Mouse (Mus musculus) adrenal gland, adult 2 months (tissue): ENCODE data around the gene Rara. TPM values are rescaled to one million over a fixed set of nuclear protein-coding genes. Genes with fewer than 3 reads are reported as not detected.

Experiments
- DNase-seq: peaks from one replicate; pipeline ENCODE4 v3.0.0; 2021
- polyA plus RNA-seq: library from polyadenylated mRNA; depleted of rRNA; stranded (reverse); fragments of >200 nt; gene quantifications from 2 replicates; pipeline ENCODE4 v1.2.3, GENCODE M21; 2012; rRNA removed
- total RNA-seq, 2 experiments: library from RNA; stranded (reverse); gene quantifications; 2 replicates each; pipeline ENCODE4 v1.2.3; 2021

Gene Rara
- total and polyA plus RNA-seq, 3 experiments: 17.0 to 44.9 (median 30.8) TPM

- no peak for DNase-seq
These were observed 70.0 kb downstream of the Rara start for GRCm38 (mm10) chr11:98997659-98998058.

DNA sequence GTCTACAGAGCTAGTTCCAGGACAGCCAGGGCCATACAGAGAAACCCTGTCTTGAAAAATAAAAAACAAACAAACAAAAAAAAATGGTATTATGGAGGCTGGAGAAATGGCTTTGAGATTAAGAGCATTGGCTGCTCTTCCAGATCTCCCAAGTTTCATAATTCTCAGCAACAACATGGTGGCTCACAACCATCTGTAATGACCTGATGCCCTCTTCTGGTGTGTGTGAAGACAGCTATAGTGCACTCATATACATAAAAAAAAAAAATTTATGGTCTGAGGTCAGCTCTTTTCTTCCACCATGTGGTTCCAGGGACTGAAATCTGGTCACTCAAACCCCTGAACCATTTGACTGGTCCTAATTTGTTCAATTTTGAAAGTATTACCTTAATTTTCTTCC lies 71.2 kb downstream of the Rara start:
- no peak for DNase-seq

DNA sequence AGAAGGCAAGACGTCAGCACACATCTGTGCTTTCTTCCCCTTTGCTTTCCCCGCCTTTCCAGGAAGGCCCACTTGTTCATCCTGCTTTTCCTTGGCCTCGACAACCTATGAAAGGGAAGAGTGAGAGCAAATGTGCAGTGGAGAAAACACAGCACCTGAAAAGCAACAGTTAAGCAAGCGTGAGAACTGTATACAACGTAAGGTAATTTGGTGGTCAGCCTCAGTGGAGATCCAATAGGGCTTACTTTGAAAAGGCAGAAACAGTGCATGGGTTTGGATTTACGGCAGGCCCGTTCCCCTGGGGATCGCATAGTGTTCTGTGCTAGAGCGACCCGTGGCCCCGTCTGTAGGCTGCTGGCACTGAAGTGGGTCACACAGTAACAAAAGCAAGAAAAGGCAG lies 71.6 kb downstream of the Rara start:
- DNase-seq: no peak

- no peak for DNase-seq
These were observed 79.2 kb downstream of the Rara start for GRCm38 (mm10) chr11:99006788-99007187.

DNA sequence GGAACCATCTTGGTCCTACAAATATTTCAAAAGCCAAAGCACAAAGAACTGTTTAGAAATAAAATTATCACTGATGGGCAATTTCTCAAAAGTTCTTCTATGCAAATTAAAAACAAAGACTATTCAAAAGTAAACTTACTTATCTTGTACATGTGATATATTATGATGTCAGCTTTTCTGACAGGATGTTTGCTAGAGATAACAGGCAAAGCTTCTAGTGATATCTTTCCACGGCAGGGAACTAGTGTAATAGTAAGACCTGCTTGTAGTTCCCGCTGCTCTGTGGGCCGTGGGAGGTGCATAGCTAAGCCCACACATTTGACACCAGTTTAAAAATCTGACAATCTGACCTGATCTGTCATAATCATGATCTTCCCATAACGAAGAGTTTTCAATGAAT lies 82.5 kb downstream of the Rara start:
- DNase-seq: no peak

DNA sequence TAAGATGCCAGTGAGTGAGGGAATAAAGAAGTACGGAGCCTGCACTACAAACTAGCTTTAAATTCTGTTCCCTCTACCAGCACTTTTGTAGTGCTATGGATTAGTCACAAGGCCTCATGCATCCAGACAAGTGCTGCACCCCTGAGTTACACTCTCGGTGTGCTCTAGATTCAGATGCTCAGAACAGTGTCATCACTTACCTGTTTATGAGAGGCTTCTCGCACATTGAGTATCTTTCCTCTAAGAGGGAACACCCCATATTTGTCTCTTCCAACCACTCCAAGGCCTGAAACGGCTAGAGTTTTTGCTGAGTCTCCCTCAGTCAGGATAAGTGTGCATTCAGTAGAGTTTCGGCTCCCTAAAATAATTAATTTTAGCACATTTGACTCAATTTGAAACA lies 83.1 kb downstream of the Rara start:
- DNase-seq: no peak

- DNase-seq: no peak
These were observed 86.2 kb downstream of the Rara start for GRCm38 (mm10) chr11:99013856-99014255.

- no peak for DNase-seq
These were observed 92.2 kb downstream of the Rara start for GRCm38 (mm10) chr11:99019844-99020243.

GRCm38 (mm10) chr11:99022384-99022933 lies 94.8 kb downstream of the Rara start:
- DNase-seq: no peak

- no peak for DNase-seq
These were observed 95.5 kb downstream of the Rara start for GRCm38 (mm10) chr11:99023094-99023493.

- peak; percentile 94 for DNase-seq
These were observed 96.2 kb downstream of the Rara start, which contains the start of gene Top2a for GRCm38 (mm10) chr11:99023500-99024467. TSS of gene Top2a (minus strand) at chr11:99024189.

Other genes with a start within 250 kb of the Rara start
- 100 to 1,000 TPM; 128 to 130 TPM for gene Psmd3, start 245.3 kb upstream of the Rara start, total RNA-seq
- gene Psmd3, start 245.3 kb upstream of the Rara start, polyA plus RNA-seq: 177 and 195 TPM in 2 replicates
- gene Csf3, start 226.6 kb upstream of the Rara start, total RNA-seq: not detected
- gene Csf3, start 226.6 kb upstream of the Rara start, polyA plus RNA-seq: 0.26 TPM in 1 of 2 replicates, not detected in the other
- 10 to 100 TPM; 45.3 to 55.1 TPM for gene Med24, start 198.4 kb upstream of the Rara start, total RNA-seq
- 74.3 and 99.6 TPM in 2 replicates for gene Med24, start 198.4 kb upstream of the Rara start, polyA plus RNA-seq
- 10 to 100 TPM; 84.6 to 86.1 TPM for gene Thra, start 187.2 kb upstream of the Rara start, total RNA-seq
- gene Thra, start 187.2 kb upstream of the Rara start, polyA plus RNA-seq: 105 and 132 TPM in 2 replicates
- 100 to 1,000 TPM; 135 to 155 TPM for gene Nr1d1, start 152.5 kb upstream of the Rara start, total RNA-seq
- gene Nr1d1, start 152.5 kb upstream of the Rara start, polyA plus RNA-seq: 404 and 577 TPM in 2 replicates
- gene Msl1, start 132.3 kb upstream of the Rara start, total RNA-seq: 10 to 100 TPM; 80.9 to 98.0 TPM
- gene Msl1, start 132.3 kb upstream of the Rara start, polyA plus RNA-seq: 63.2 and 65.0 TPM in 2 replicates
- 10 to 100 TPM; 30.0 to 32.3 TPM for gene Casc3, start 122.9 kb upstream of the Rara start, total RNA-seq
- gene Casc3, start 122.9 kb upstream of the Rara start, polyA plus RNA-seq: 27.9 and 30.2 TPM in 2 replicates
- gene Rapgefl1, start 91.0 kb upstream of the Rara start, total RNA-seq: under 1 TPM; 0.29 to 0.79 TPM
- gene Rapgefl1, start 91.0 kb upstream of the Rara start, polyA plus RNA-seq: 1.5 and 1.9 TPM in 2 replicates
- gene Wipf2, start 64.2 kb upstream of the Rara start, total RNA-seq: 10 to 100 TPM; 15.6 to 23.7 TPM
- 8.9 and 13.4 TPM in 2 replicates for gene Wipf2, start 64.2 kb upstream of the Rara start, polyA plus RNA-seq
- under 1 TPM; 0.48 to 0.86 TPM for gene Cdc6, start 20.0 kb upstream of the Rara start, total RNA-seq
- gene Cdc6, start 20.0 kb upstream of the Rara start, polyA plus RNA-seq: 0.07 and 0.08 TPM in 2 replicates
- not detected for gene Gjd3, start 55.2 kb downstream of the Rara start, total RNA-seq
- 1.1 and 1.2 TPM in 2 replicates for gene Gjd3, start 55.2 kb downstream of the Rara start, polyA plus RNA-seq
- gene Top2a, start 96.4 kb downstream of the Rara start, total RNA-seq: 1 to 10 TPM; 4.1 to 8.1 TPM
- gene Top2a, start 96.4 kb downstream of the Rara start, polyA plus RNA-seq: 0.28 and 0.29 TPM in 2 replicates
- gene Igfbp4, start 113.4 kb downstream of the Rara start, total RNA-seq: 100 to 1,000 TPM in 1 of 2 experiments, 10 to 100 TPM in 1; 93.9 to 147 TPM
- 144 and 247 TPM in 2 replicates for gene Igfbp4, start 113.4 kb downstream of the Rara start, polyA plus RNA-seq
- gene Tns4, start 161.5 kb downstream of the Rara start, total RNA-seq: under 1 TPM; 0.31 to 0.58 TPM
- gene Tns4, start 161.5 kb downstream of the Rara start, polyA plus RNA-seq: 0.45 and 1.5 TPM in 2 replicates
- gene Ccr7, start 227.3 kb downstream of the Rara start, total RNA-seq: under 1 TPM in 1 of 2 experiments, not detected in 1; 0.14 TPM
- gene Ccr7, start 227.3 kb downstream of the Rara start, polyA plus RNA-seq: 0.50 and 0.86 TPM in 2 replicates